Mouse (Mus musculus): ENCODE measurements around the gene Igsf6. TPM values are rescaled to one million over a fixed set of nuclear protein-coding genes. Genes with fewer than 3 reads are reported as not detected.

Gene Igsf6
- polyA plus RNA-seq, 1 experiment = 5.7 TPM

DNA sequence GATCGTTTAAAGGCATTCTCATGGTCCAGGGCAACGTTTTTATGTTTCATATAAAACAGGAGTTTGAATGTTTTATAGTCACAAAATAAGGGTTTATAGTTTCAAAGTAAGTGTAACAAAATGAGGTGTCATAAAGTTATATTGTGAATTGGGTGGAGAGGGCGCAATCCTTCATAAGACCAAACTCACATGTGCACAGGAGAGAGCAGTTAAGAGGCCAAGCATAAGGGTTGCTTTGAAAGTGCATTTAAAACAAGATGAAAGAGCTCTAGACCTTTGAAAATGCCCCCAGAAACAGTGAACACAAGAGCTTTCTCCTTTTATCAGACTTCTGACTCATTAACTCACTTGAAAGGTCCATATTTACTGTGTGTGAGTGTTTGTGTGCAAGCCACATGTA, 48.1 kb downstream of the Igsf6 start:
- Histone ChIP-seq H3K27me3 (ENCODE audit: control insufficient read depth, insufficient read depth, low read length) (no peaks in the 10 kb centered on the region), H3K36me3 (ENCODE audit: control insufficient read depth, insufficient read depth, low read length) (no peaks in the 10 kb centered on the region), H3K4me3 (ENCODE audit: extremely low read depth, insufficient read depth, insufficient read length) (no peak overlapping the region), H3K27ac (ENCODE audit: insufficient read depth, low read length) (no peak overlapping the region), H3K4me1 (ENCODE audit: control insufficient read depth, insufficient read depth, insufficient read length) (no peaks in the 10 kb centered on the region)
- 70% methylated on average over 3 of the region's 3 CpGs for WGBS
- no peak for TF ChIP-seq CTCF (IDR thresholded peaks at IDR 0.05; ENCODE audit: extremely low read depth, insufficient read depth, insufficient read length, insufficient replicate concordance)
- no peak for TF ChIP-seq POLR2A (IDR thresholded peaks at IDR 0.05; ENCODE audit: low read depth, low read length)
- DNase-seq (ENCODE audit: low read depth in 1 of 2, low spot score in 2 of 2) = no peak

DNA sequence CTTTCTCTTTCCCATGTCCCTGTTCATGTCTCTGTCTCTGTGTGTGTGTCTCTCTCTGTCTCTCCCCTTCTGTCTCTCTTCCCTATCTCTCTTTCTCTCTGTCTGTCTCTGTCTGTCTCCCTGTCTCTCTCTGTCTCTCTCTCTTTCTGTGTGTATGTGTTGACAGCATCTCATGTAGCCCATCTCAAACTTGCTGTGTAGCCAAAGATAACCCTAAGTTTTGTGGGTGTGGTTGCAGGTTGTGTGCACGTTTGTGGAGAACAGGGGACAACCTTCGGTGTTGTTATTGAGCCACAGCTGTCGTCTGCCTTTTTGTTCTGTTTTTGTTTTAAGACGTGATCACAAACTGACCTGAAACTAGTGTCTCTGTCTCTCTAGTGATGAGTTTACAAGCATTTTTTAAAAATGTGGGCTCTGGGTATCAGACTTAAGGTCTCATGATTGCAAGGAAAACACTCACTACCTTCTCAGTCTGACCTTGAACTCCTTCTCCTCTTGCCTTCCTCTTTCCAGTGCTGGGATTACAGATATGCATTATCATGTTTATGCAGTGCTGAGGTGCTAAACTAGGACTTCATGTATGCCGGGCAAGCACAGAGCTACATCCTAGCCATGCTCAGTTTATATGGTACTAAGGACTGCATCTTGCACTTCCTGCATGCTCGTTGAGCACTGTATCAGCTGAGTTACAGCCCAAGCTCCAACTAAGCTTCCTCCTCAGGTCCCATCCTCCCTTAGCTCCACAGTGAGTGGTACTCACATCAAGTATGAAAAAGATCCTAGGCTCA, 49.0 kb downstream of the Igsf6 start:
- no peak for DNase-seq (ENCODE audit: low read depth in 1 of 2, low spot score in 2 of 2)
- 61% methylated on average over 6 of the region's 6 CpGs for WGBS
- Histone ChIP-seq H3K27me3 (ENCODE audit: control insufficient read depth, insufficient read depth, low read length) (no peaks in the 10 kb centered on the region), H3K4me1 (ENCODE audit: control insufficient read depth, insufficient read depth, insufficient read length) (no peaks in the 10 kb centered on the region), H3K36me3 (ENCODE audit: control insufficient read depth, insufficient read depth, low read length) (no peaks in the 10 kb centered on the region), H3K4me3 (ENCODE audit: extremely low read depth, insufficient read depth, insufficient read length) (no peak overlapping the region), H3K27ac (ENCODE audit: insufficient read depth, low read length) (no peak overlapping the region)
- TF ChIP-seq CTCF (IDR thresholded peaks at IDR 0.05; ENCODE audit: extremely low read depth, insufficient read depth, insufficient read length, insufficient replicate concordance) (no peak), POLR2A (IDR thresholded peaks at IDR 0.05; ENCODE audit: low read depth, low read length) (no peak)

DNA sequence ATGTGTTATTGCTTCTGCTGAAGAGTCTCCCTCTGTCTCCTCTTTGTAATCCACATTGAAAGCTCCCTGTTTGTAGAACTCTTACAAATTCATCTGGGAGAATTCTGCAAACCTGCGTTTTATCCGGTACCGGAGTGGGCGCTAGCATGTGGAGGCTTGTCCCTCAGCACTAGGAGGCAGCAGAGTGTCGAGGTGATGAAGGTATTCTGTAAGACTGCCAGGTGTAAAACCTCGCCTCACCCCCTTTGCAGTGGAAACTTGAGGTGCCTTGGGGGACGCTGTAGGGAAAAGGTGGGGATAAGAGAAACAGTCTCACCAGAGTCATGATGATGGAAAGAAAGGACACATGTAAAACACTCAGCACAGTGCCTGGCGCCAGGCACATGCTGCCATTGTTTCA, 54.1 kb downstream of the Igsf6 start:
- Histone ChIP-seq H3K27ac (ENCODE audit: insufficient read depth, low read length) (no peak overlapping the region), H3K36me3 (ENCODE audit: control insufficient read depth, insufficient read depth, low read length) (no peaks in the 10 kb centered on the region), H3K27me3 (ENCODE audit: control insufficient read depth, insufficient read depth, low read length) (no peaks in the 10 kb centered on the region), H3K4me1 (ENCODE audit: control insufficient read depth, insufficient read depth, insufficient read length) (no peaks in the 10 kb centered on the region), H3K4me3 (ENCODE audit: extremely low read depth, insufficient read depth, insufficient read length) (no peak overlapping the region)
- TF ChIP-seq POLR2A (IDR thresholded peaks at IDR 0.05; ENCODE audit: low read depth, low read length) (no peak), CTCF (IDR thresholded peaks at IDR 0.05; ENCODE audit: extremely low read depth, insufficient read depth, insufficient read length, insufficient replicate concordance) (no peak)
- WGBS = 53% methylated on average over 8 of the region's 8 CpGs
- DNase-seq (ENCODE audit: low read depth in 1 of 2, low spot score in 2 of 2) = peak in 1 of 2 experiments; percentile 13

DNA sequence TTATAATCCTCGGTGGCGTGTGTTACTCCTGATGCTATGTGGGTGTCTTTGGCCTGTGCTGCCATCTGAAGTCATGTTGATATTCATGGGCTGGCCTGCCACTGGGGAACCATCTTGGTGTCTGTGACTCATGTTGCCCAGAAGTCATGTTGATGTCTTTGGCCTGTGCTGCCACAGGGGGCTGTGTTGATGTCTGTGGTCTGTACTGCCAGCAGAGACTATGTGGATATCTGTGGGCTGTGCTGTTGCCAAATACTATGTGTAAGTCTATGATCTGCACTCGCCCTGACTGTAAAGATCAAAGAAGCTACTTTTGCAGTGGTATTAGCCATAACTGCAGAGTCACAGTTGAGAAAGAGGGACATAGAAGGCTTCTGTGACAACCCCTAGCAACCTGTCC, 55.6 kb downstream of the Igsf6 start:
- H3K4me3 ChIP-seq (ENCODE audit: extremely low read depth, insufficient read depth, insufficient read length) = no peak overlapping the region
- H3K36me3 ChIP-seq (ENCODE audit: control insufficient read depth, insufficient read depth, low read length) = no peaks in the 10 kb centered on the region
- DNase-seq (ENCODE audit: low read depth in 1 of 2, low spot score in 2 of 2) = no peak
- no peak overlapping the region for H3K27ac ChIP-seq (ENCODE audit: insufficient read depth, low read length)
- TF ChIP-seq POLR2A (IDR thresholded peaks at IDR 0.05; ENCODE audit: low read depth, low read length) = no peak
- no peak for TF ChIP-seq CTCF (IDR thresholded peaks at IDR 0.05; ENCODE audit: extremely low read depth, insufficient read depth, insufficient read length, insufficient replicate concordance)
- no peaks in the 10 kb centered on the region for H3K4me1 ChIP-seq (ENCODE audit: control insufficient read depth, insufficient read depth, insufficient read length)
- H3K27me3 ChIP-seq (ENCODE audit: control insufficient read depth, insufficient read depth, low read length) = no peaks in the 10 kb centered on the region
- WGBS = 84% methylated on average over 3 of the region's 3 CpGs

DNA sequence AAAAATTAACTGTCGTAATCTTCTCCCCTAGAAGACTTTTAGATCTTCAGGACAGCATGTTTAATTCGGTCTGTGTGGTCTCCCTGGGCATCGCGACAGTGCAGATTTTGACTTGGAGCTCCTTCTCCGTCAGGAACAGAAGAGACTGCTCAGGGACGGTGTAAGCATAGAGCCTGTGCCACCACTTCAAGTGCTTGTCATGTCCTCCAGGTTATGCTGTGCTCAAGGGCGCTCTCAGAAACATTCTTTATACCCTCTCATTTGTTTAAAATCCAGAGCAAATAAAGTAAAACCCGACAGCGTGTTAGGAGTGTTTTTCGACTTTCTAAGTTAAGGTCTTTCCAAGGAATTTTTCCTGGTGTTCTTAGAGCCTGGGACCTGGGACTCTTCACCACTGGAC, 59.9 kb downstream of the Igsf6 start:
- Histone ChIP-seq H3K4me3 (ENCODE audit: extremely low read depth, insufficient read depth, insufficient read length) (no peak overlapping the region), H3K27me3 (ENCODE audit: control insufficient read depth, insufficient read depth, low read length) (no peaks in the 10 kb centered on the region), H3K4me1 (ENCODE audit: control insufficient read depth, insufficient read depth, insufficient read length) (no peaks in the 10 kb centered on the region), H3K36me3 (ENCODE audit: control insufficient read depth, insufficient read depth, low read length) (no peaks in the 10 kb centered on the region), H3K27ac (ENCODE audit: insufficient read depth, low read length) (no peak overlapping the region)
- TF ChIP-seq POLR2A (IDR thresholded peaks at IDR 0.05; ENCODE audit: low read depth, low read length) = no peak
- no peak for TF ChIP-seq CTCF (IDR thresholded peaks at IDR 0.05; ENCODE audit: extremely low read depth, insufficient read depth, insufficient read length, insufficient replicate concordance)
- DNase-seq (ENCODE audit: low read depth in 1 of 2, low spot score in 2 of 2) = no peak
- WGBS = 87% methylated on average over 10 of the region's 10 CpGs

Other genes with a start within 250 kb of the Igsf6 start
- gene Eef2k, start 231.7 kb downstream of the Igsf6 start, polyA plus RNA-seq (2012; rRNA removed) = 15.8 and 18.4 TPM in 2 replicates
- 14.2 and 16.7 TPM in 2 replicates for gene Polr3e, start 156.8 kb downstream of the Igsf6 start, polyA plus RNA-seq (2012; rRNA removed)
- 29.4 and 57.4 TPM in 2 replicates for gene Cdr2, start 92.3 kb downstream of the Igsf6 start, polyA plus RNA-seq (2012; rRNA removed)
- gene Mfsd13b, start 92.1 kb downstream of the Igsf6 start, polyA plus RNA-seq (2012; rRNA removed) = 0.11 TPM in 2 replicates
- 8.0 and 15.1 TPM in 2 replicates for gene Mettl9, start 40.1 kb downstream of the Igsf6 start, polyA plus RNA-seq (2012; rRNA removed)
- gene Otoa, start 7.1 kb upstream of the Igsf6 start, polyA plus RNA-seq (2012; rRNA removed) = 0.02 and 0.05 TPM in 2 replicates

All from spleen, adult 2 months (tissue).